Mouse (Mus musculus) lung, postnatal 0 days (tissue): ENCODE data around the gene Fank1.

ENCODE experiments used
- CTCF ChIP-seq: IDR thresholded peaks from 2 replicates; pipeline ENCODE4 v1.5.1; 2016; ENCODE audit warnings: antibody characterized with exemption, mild to moderate bottlenecking
- EP300 ChIP-seq: IDR thresholded peaks from 2 replicates; pipeline ENCODE4 v1.6.1; 2016; ENCODE audit warnings: antibody characterized with exemption, mild to moderate bottlenecking, control low read depth

DNA sequence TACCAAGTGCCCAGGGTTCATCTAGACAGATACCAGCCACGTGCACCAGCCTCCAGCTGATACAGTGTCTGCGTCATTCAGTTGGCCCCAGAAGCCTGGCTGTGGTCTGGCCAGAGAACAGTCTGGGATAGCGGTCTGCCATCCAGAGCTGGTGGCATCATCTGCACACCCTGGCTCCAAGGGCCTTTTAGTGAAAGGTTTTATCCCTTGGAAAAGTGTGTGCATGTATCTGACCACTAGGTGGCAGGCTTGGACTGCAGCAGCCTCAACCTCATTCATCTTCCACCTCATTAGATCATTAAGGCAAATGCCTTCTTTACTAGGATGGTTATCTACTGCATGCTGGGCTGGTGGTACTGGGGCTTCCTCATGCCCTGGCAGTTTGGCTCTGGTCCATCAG is 79.6 kb downstream of the Fank1 start:
- peak; percentile 100 for TF ChIP-seq CTCF
- TF ChIP-seq EP300, result no peak
